ENCODE assay signal across 11 mouse cellular contexts in the genomic region with DNA sequence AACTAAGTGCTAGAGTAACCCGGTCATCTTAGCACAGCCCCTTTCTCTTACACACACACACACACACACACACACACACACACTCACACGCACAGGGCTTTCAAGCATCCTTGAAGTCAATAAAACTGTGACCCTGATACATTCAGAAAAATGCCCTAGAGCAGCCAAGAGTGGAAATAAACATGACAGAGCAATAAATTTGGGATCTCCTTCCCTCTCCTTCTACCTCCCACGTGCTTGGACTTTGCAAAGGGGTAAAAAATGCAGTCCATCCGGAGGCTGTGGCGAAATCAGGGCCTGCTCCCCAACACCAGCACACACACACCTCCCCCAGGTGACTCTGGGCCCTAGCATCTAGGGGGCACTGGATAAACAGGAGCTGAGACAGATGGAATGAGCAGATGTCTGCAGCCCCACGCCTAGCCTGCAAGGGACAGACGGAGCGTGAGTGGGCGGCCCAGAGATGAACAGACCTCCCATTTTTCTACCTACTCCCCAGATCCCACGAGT.
DNase-seq lines count a peak whose midpoint lies in the region; ATAC-seq lines count a peak whose summit lies in the region.
"Had no signal": no experiment of that assay in that cellular context is flagged by ENCODE, and none has a peak within 500 bp of the region (broad histone marks: within the 10 kb centered on the region; RNA-seq: fewer than 3 reads in every experiment).

No protein-coding gene starts in this region.

- 63% methylated on average over 10 of the region's 10 CpGs for WGBS in forebrain, embryonic 14.5 days
- 76% methylated on average over 10 of the region's 10 CpGs for WGBS in forebrain, embryonic 15.5 days
- WGBS in hindbrain, embryonic 16.5 days, result 69% methylated on average over 10 of the region's 10 CpGs

- no peaks in the 10 kb centered on the region for H3K4me1 ChIP-seq in forebrain, embryonic 14.5 days (ENCODE audit: control insufficient read depth, insufficient read depth, low read length)
- H3K4me1 ChIP-seq in forebrain, embryonic 15.5 days, result no peaks in the 10 kb centered on the region
- H3K4me1 ChIP-seq in hindbrain, embryonic 16.5 days (ENCODE audit: control insufficient read depth, insufficient read depth, low read depth, low read length), result no peaks in the 10 kb centered on the region

- peak; percentile 18 for DNase-seq in forebrain, embryonic 14.5 days (ENCODE audit: low spot score)
- peak; percentile 81 for DNase-seq in cerebellum, adult 11-12 months
- peak; percentile 59 for DNase-seq in kidney, postnatal 14 days
- DNase-seq in left cerebral cortex, postnatal 36 days (ENCODE audit: low spot score in 2 of 2), result peak; percentile 50 to 56
- no peak for DNase-seq in spleen, postnatal 14 days (ENCODE audit: low spot score in 2 of 2)
- no peak for DNase-seq in adipocyte (ENCODE audit: low spot score)
- DNase-seq: lung, postnatal 10 days had no signal

- H3K36me3 ChIP-seq in forebrain, embryonic 14.5 days (ENCODE audit: control insufficient read depth, insufficient read depth, low read length), result no peaks in the 10 kb centered on the region
- H3K36me3 ChIP-seq in forebrain, embryonic 15.5 days, result no peaks in the 10 kb centered on the region
- H3K36me3 ChIP-seq in hindbrain, embryonic 16.5 days (ENCODE audit: control insufficient read depth, insufficient read depth, low read length), result no peaks in the 10 kb centered on the region
- H3K36me3 ChIP-seq: heart, embryonic 10.5 days; neural tube, embryonic 12.5 days had no signal

- intact Hi-C loops in left cerebral cortex, postnatal 36 days (cut with DNase I), result no loop called here

- no peaks in the 10 kb centered on the region for H3K27me3 ChIP-seq in forebrain, embryonic 14.5 days (replicated peaks; ENCODE audit: control insufficient read depth, insufficient read depth, low read length)
- H3K27me3 ChIP-seq in forebrain, embryonic 15.5 days, result no peaks in the 10 kb centered on the region
- H3K27me3 ChIP-seq in hindbrain, embryonic 16.5 days (replicated peaks; ENCODE audit: control insufficient read depth, insufficient read depth, low read length), result no peaks in the 10 kb centered on the region
- H3K27me3 ChIP-seq: neural tube, embryonic 12.5 days had no signal

- H3K4me2 ChIP-seq in forebrain, embryonic 14.5 days (ENCODE audit: low read length), result no peak overlapping the region
- H3K4me2 ChIP-seq in forebrain, embryonic 15.5 days (replicated peaks), result no peak overlapping the region
- no peak overlapping the region for H3K4me2 ChIP-seq in hindbrain, embryonic 16.5 days (ENCODE audit: low read length)
- H3K4me2 ChIP-seq: neural tube, embryonic 12.5 days had no signal

- no peak overlapping the region for H3K27ac ChIP-seq in forebrain, embryonic 14.5 days (ENCODE audit: low read depth, low read length)
- no peak overlapping the region for H3K27ac ChIP-seq in forebrain, embryonic 15.5 days (replicated peaks)
- no peak overlapping the region for H3K27ac ChIP-seq in hindbrain, embryonic 16.5 days (ENCODE audit: low read depth, low read length)
- H3K27ac ChIP-seq: heart, embryonic 10.5 days; neural tube, embryonic 12.5 days had no signal

- no peak overlapping the region for H3K4me3 ChIP-seq in forebrain, embryonic 14.5 days (ENCODE audit: low read depth, low read length)
- H3K4me3 ChIP-seq in forebrain, embryonic 15.5 days, result no peak overlapping the region
- no peak overlapping the region for H3K4me3 ChIP-seq in hindbrain, embryonic 16.5 days (ENCODE audit: low read length)
- H3K4me3 ChIP-seq: heart, embryonic 10.5 days; neural tube, embryonic 12.5 days had no signal

- ATAC-seq in forebrain, embryonic 14.5 days, result no peak
- ATAC-seq in forebrain, embryonic 15.5 days (replicated peaks), result no peak
- no peak for ATAC-seq in hindbrain, embryonic 16.5 days

- no peaks in the 10 kb centered on the region for H3K9me3 ChIP-seq in forebrain, embryonic 14.5 days (replicated peaks; ENCODE audit: control insufficient read depth, low read length)
- H3K9me3 ChIP-seq in forebrain, embryonic 15.5 days, result no peaks in the 10 kb centered on the region
- no peaks in the 10 kb centered on the region for H3K9me3 ChIP-seq in hindbrain, embryonic 16.5 days (ENCODE audit: control insufficient read depth, low read length)
- H3K9me3 ChIP-seq: heart, embryonic 10.5 days; neural tube, embryonic 12.5 days had no signal

- no peak overlapping the region for H3K9ac ChIP-seq in forebrain, embryonic 14.5 days (ENCODE audit: low read length)
- no peak overlapping the region for H3K9ac ChIP-seq in forebrain, embryonic 15.5 days (replicated peaks)
- no peak overlapping the region for H3K9ac ChIP-seq in hindbrain, embryonic 16.5 days (ENCODE audit: low read depth, low read length)
- H3K9ac ChIP-seq: neural tube, embryonic 12.5 days had no signal

Comparison
In these comparisons a context has a peak if more than half of its experiments do, and no peak if none do; other contexts are left out.
1. DNase-seq: peak in forebrain, embryonic 14.5 days (single experiment), cerebellum, adult 11-12 months (single experiment), kidney, postnatal 14 days (single experiment) and left cerebral cortex, postnatal 36 days (2 of 2); none in spleen, postnatal 14 days (0 of 2) and adipocyte (single experiment).